Mouse (Mus musculus): ENCODE results near the gene Dhx37. TPM values are rescaled to one million over a fixed set of nuclear protein-coding genes. Genes with fewer than 3 reads are reported as not detected.
"Not testable (repeated sequence)": the region's sequence is repeated elsewhere in the genome, so short reads cannot be mapped to it uniquely, and the experiment has no call there.

The Dhx37 gene
- polyA plus RNA-seq, 1 experiment, result 21.4 TPM

GRCm38 (mm10) chr5:125400903-125401302 lies 33.0 kb downstream of the Dhx37 start:
- TF ChIP-seq POLR2A (IDR thresholded peaks at IDR 0.05; ENCODE audit: borderline replicate concordance, insufficient read depth, low read length), result no peak
- no peak for TF ChIP-seq CTCF (IDR thresholded peaks at IDR 0.05; ENCODE audit: borderline replicate concordance, insufficient read depth, low read depth, low read length)
- no peak for DNase-seq
- Histone ChIP-seq H3K4me1 (ENCODE audit: control insufficient read depth, insufficient read depth, low read length) (no peaks in the 10 kb centered on the region), H3K27ac (ENCODE audit: insufficient read depth, low read length) (no peak overlapping the region), H3K27me3 (ENCODE audit: control insufficient read depth, insufficient read depth, low read length) (no peaks in the 10 kb centered on the region), H3K4me3 (replicated peaks; ENCODE audit: insufficient read depth, low read depth, low read length) (no peak overlapping the region)
- WGBS, result 75% methylated on average over 7 of the region's 7 CpGs

GRCm38 (mm10) chr5:125395008-125395407 lies 38.9 kb downstream of the Dhx37 start:
- TF ChIP-seq POLR2A (IDR thresholded peaks at IDR 0.05; ENCODE audit: borderline replicate concordance, insufficient read depth, low read length) (no peak), CTCF (IDR thresholded peaks at IDR 0.05; ENCODE audit: borderline replicate concordance, insufficient read depth, low read depth, low read length) (no peak)
- DNase-seq, result no peak
- no peaks in the 10 kb centered on the region for H3K27me3 ChIP-seq (ENCODE audit: control insufficient read depth, insufficient read depth, low read length)
- peaks cover 12% of the 10 kb centered on the region; the same call in 1 of the 2 replicates for H3K4me1 ChIP-seq (ENCODE audit: control insufficient read depth, insufficient read depth, low read length)
- no peak overlapping the region for H3K4me3 ChIP-seq (replicated peaks; ENCODE audit: insufficient read depth, low read depth, low read length)
- peak overlapping the region; percentile 77; the same call in 1 of the 2 replicates for H3K27ac ChIP-seq (ENCODE audit: insufficient read depth, low read length)
- WGBS, result 70% methylated on average over 3 of the region's 3 CpGs

GRCm38 (mm10) chr5:125393622-125394603 lies 40.0 kb downstream of the Dhx37 start:
- no peak for TF ChIP-seq POLR2A (IDR thresholded peaks at IDR 0.05; ENCODE audit: borderline replicate concordance, insufficient read depth, low read length)
- TF ChIP-seq CTCF (IDR thresholded peaks at IDR 0.05; ENCODE audit: borderline replicate concordance, insufficient read depth, low read depth, low read length), result no peak
- Histone ChIP-seq H3K4me1 (ENCODE audit: control insufficient read depth, insufficient read depth, low read length) (peaks cover 12% of the 10 kb centered on the region; the same call in 1 of the 2 replicates), H3K27ac (ENCODE audit: insufficient read depth, low read length) (peak overlapping the region; percentile 99), H3K27me3 (ENCODE audit: control insufficient read depth, insufficient read depth, low read length) (no peaks in the 10 kb centered on the region), H3K4me3 (replicated peaks; ENCODE audit: insufficient read depth, low read depth, low read length) (peak overlapping the region; percentile 59)
- 13% methylated on average over 24 of the region's 25 CpGs for WGBS
- DNase-seq, result peak; percentile 58 to 66

GRCm38 (mm10) chr5:125392977-125393621 lies 40.8 kb downstream of the Dhx37 start:
- WGBS, result 1% methylated on average over 20 of the region's 20 CpGs
- Histone ChIP-seq H3K4me1 (ENCODE audit: control insufficient read depth, insufficient read depth, low read length) (peaks cover 12% of the 10 kb centered on the region; the same call in 1 of the 2 replicates), H3K27me3 (ENCODE audit: control insufficient read depth, insufficient read depth, low read length) (no peaks in the 10 kb centered on the region), H3K4me3 (replicated peaks; ENCODE audit: insufficient read depth, low read depth, low read length) (peak overlapping the region; percentile 59), H3K27ac (ENCODE audit: insufficient read depth, low read length) (peak overlapping the region; percentile 99)
- DNase-seq, result peak; percentile 96 to 97
- TF ChIP-seq CTCF (IDR thresholded peaks at IDR 0.05; ENCODE audit: borderline replicate concordance, insufficient read depth, low read depth, low read length), result no peak
- peak; percentile 47; the same call in 1 of the 2 replicates for TF ChIP-seq POLR2A (IDR thresholded peaks at IDR 0.05; ENCODE audit: borderline replicate concordance, insufficient read depth, low read length)

- TF ChIP-seq POLR2A (IDR thresholded peaks at IDR 0.05; ENCODE audit: borderline replicate concordance, insufficient read depth, low read length) (no peak), CTCF (IDR thresholded peaks at IDR 0.05; ENCODE audit: borderline replicate concordance, insufficient read depth, low read depth, low read length) (no peak)
- H3K27ac ChIP-seq (ENCODE audit: insufficient read depth, low read length), result peak overlapping the region; percentile 99
- H3K4me3 ChIP-seq (replicated peaks; ENCODE audit: insufficient read depth, low read depth, low read length), result peak overlapping the region; percentile 38
- no peaks in the 10 kb centered on the region for H3K27me3 ChIP-seq (ENCODE audit: control insufficient read depth, insufficient read depth, low read length)
- DNase-seq, result no peak
- 0% methylated on average over 1 of the region's 1 CpGs for WGBS
- H3K4me1 ChIP-seq (ENCODE audit: control insufficient read depth, insufficient read depth, low read length), result peaks cover 12% of the 10 kb centered on the region; the same call in 1 of the 2 replicates
These were observed 41.3 kb downstream of the Dhx37 start for GRCm38 (mm10) chr5:125392618-125392976.

GRCm38 (mm10) chr5:125392176-125392575 lies 41.7 kb downstream of the Dhx37 start:
- H3K4me3 ChIP-seq (replicated peaks; ENCODE audit: insufficient read depth, low read depth, low read length); H3K27me3 ChIP-seq (ENCODE audit: control insufficient read depth, insufficient read depth, low read length); DNase-seq: not testable (repeated sequence)
- peaks cover 12% of the 10 kb centered on the region; the same call in 1 of the 2 replicates for H3K4me1 ChIP-seq (ENCODE audit: control insufficient read depth, insufficient read depth, low read length)
- H3K27ac ChIP-seq (ENCODE audit: insufficient read depth, low read length), result peak overlapping the region; percentile 54
- 81% methylated on average over 4 of the region's 4 CpGs for WGBS

- H3K27me3 ChIP-seq (ENCODE audit: control insufficient read depth, insufficient read depth, low read length), result no peaks in the 10 kb centered on the region
- peak overlapping the region; percentile 99 for H3K27ac ChIP-seq (ENCODE audit: insufficient read depth, low read length)
- TF ChIP-seq POLR2A (IDR thresholded peaks at IDR 0.05; ENCODE audit: borderline replicate concordance, insufficient read depth, low read length) (no peak), CTCF (IDR thresholded peaks at IDR 0.05; ENCODE audit: borderline replicate concordance, insufficient read depth, low read depth, low read length) (no peak)
- WGBS, result 12% methylated on average over 5 of the region's 5 CpGs
- H3K4me1 ChIP-seq (ENCODE audit: control insufficient read depth, insufficient read depth, low read length), result peaks cover 12% of the 10 kb centered on the region; the same call in 1 of the 2 replicates
- no peak overlapping the region for H3K4me3 ChIP-seq (replicated peaks; ENCODE audit: insufficient read depth, low read depth, low read length)
- peak; percentile 76 to 86 for DNase-seq
These were observed 42.3 kb downstream of the Dhx37 start for GRCm38 (mm10) chr5:125391609-125392008.

Data from cerebellum, adult 2 months (tissue).